Mouse (Mus musculus): Measurements from ENCODE around the gene Cd7.
A peak's percentile ranks its signal among the peaks of the same experiment; 100 is the strongest.

Cd7 gene

DNA sequence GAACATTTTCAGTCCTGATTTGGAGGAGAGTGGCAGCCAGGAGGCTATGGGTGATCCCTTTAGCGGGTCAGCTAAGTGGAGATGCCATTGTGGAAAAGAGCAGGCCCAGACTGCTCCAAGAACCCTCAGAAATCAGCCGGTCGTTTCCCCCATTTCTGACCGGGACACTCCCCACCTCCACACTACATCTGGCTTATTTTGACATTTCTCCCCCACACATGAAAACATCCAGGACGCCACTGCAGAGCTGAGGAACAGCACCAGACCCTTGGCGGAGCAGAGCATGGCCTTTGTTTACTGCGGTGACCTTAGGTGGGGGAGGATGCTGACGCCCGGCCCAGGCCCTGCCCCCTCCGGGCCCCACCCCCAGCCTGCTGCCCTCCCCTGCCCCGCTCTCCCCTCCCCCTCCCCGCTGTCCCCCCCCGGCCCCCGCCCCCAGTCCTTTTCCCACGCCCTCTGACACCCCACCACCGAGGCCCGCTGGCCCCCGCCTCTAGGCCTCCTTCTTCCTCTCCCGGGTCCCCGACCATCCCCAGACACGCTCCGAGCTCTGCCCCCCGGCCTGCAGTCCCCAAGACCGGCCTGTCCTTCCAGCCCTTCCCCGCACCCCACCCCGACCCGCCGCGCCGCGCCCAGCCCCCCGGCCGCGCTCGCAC, 49.0 kb downstream of the Cd7 start:
- DNase-seq, result peak; percentile 70 to 87

DNA sequence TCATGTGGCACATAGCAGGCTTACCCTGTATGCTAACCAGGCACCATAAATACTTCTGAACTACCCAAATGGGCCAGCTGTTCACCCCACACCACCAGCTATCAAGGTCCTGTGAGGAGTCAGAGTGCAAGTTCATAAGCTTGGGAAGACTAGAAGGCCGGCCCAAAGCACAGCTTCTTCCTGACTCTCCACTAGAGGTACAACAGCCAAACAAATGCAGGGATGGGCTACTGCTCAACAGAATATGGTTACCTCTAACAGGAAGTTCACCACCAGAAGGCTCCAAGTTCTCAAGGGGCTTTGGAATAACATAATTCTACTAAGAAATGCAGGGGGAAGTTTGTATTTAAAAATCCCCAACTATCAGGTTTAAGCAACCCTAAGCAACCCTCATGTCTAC, 49.7 kb downstream of the Cd7 start:
- peak in 1 of 2 experiments; percentile 18 for DNase-seq

DNA sequence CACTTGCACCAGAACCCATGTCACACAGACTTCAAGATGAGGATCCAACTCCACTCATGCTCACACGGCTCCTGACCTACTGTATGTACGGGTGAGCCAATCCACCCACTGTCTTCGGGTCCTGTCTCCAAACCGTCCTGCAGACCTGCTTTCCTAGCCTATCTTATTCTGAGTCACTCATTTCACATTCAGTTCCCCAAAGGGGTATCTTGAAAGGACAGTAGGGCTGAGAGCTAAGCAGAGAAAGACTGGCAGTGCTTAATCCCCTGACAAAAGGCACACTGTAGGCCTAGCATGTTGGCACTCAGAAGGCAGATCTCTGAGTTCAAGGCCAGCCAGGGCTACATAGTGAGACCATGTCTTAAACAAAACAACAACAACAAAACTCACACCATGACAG, 50.8 kb downstream of the Cd7 start:
- DNase-seq, result no peak

DNA sequence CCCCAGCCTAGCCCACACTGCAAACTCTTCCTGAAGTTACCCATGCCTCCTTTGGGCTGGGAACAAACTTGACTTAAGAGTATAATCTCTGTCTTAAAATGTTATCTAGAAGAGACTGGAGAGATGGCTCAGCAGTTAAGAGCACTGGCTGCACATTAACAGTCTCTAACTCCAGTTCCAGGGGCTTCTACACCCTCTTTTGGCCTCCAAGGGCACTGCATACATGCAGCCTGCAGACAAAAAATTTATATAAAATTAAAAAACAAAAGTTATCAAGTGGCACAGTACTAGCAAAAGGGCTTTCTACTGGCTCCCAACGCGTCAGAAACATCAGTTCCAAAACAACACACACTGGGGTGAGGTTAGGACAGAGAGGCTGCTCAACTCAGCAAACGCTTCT, 51.6 kb downstream of the Cd7 start:
- peak in 1 of 2 experiments; percentile 16 for DNase-seq

Data from kidney, postnatal 25 days (tissue).